Mouse (Mus musculus): ENCODE data around the gene Bcar3. TPM values are rescaled to one million over a fixed set of nuclear protein-coding genes. Genes with fewer than 3 reads are reported as not detected.

The Bcar3 gene
- total and polyA plus RNA-seq, 3 experiments: 47.4 to 61.2 (median 52.0) TPM

GRCm38 (mm10) chr3:122293223-122293953 lies 548 bp upstream of the Bcar3 start:
- H3K79me2 ChIP-seq (replicated peaks; ENCODE audit: control insufficient read depth, extremely low read depth, insufficient read depth, poor library complexity, severe bottlenecking): no peaks in the 10 kb centered on the region
- H3K4me1 ChIP-seq (ENCODE audit: control insufficient read depth in 1 of 2, insufficient read depth in 2 of 2): peaks cover 4 to 28% of the 10 kb centered on the region in 2 experiments; a peak in 2 of 4 replicates
- in situ Hi-C loops (cut with MboI; ENCODE audit: low pct_ligation_motif_present, low pct_unique_long_range_greater_than_20kb, low sequenced_read_pairs) (loop anchor here (25.0 kb wide), 1 partner anchor 619 kb away; the partner anchor contains the start of genes 1810037I17Rik and Gm10959), dilution Hi-C loops (cut with MboI; ENCODE audit: extremely low pct_ligation_motif_present, extremely low pct_unique_long_range_greater_than_20kb, low sequenced_read_pairs) (no loop called here)
- no peaks in the 10 kb centered on the region for H3K9me3 ChIP-seq (replicated peaks; ENCODE audit: low read length)
- no peaks in the 10 kb centered on the region for H3K27me3 ChIP-seq (replicated peaks)
- peak overlapping the region; percentile 64 for H3K27ac ChIP-seq (ENCODE audit: insufficient read depth, low read depth)
- DNase-seq (ENCODE audit: extremely low read depth): no peak
- H3K36me3 ChIP-seq (replicated peaks in 1 of 2; ENCODE audit: control insufficient read depth in 1 of 2, insufficient read depth in 1 of 2, low read length in 1 of 2): no peaks in the 10 kb centered on the region
- peak overlapping the region; percentile 1; the same call in 1 of the 2 replicates for H3K4me2 ChIP-seq (ENCODE audit: insufficient read depth, low read depth, poor library complexity, severe bottlenecking)
- peak; percentile 37; the same call in 1 of the 2 replicates for TF ChIP-seq POLR2A (IDR thresholded peaks at IDR 0.05; ENCODE audit: low read depth, low read length)
- TF ChIP-seq NRF1 (IDR thresholded peaks at IDR 0.05; ENCODE audit: low read depth, low read length): 0 out of 2 replicates have a peak, but pooled peaks have one; percentile 25
- TF ChIP-seq CHD2 (IDR thresholded peaks at IDR 0.05; ENCODE audit: low read length): no peak
- TF ChIP-seq UBTF (IDR thresholded peaks at IDR 0.05; ENCODE audit: low read depth, low read length): peak; percentile 93
- peak; percentile 36; the same call in 1 of the 2 replicates for TF ChIP-seq TCF12 (IDR thresholded peaks at IDR 0.05; ENCODE audit: low read depth, low read length)
- H3K9ac ChIP-seq (ENCODE audit: insufficient read depth, low read depth): peak overlapping the region; percentile 85
- H3K4me3 ChIP-seq (replicated peaks in 1 of 3; ENCODE audit: low read depth in 2 of 3, low read length in 2 of 3, poor library complexity in 1 of 3): peak overlapping the region; percentile 78 to 87 (median 87)

- H3K79me2 ChIP-seq (replicated peaks; ENCODE audit: control insufficient read depth, extremely low read depth, insufficient read depth, poor library complexity, severe bottlenecking): no peaks in the 10 kb centered on the region
- peaks cover 4 to 34% of the 10 kb centered on the region in 2 experiments; a peak in 2 of 4 replicates for H3K4me1 ChIP-seq (ENCODE audit: control insufficient read depth in 1 of 2, insufficient read depth in 2 of 2)
- peak; percentile 91 for DNase-seq (ENCODE audit: extremely low read depth)
- H3K4me3 ChIP-seq (replicated peaks in 1 of 3; ENCODE audit: low read depth in 2 of 3, low read length in 2 of 3, poor library complexity in 1 of 3): no peak overlapping the region
- peak; percentile 64; the same call in 1 of the 2 replicates for TF ChIP-seq SIN3A (IDR thresholded peaks at IDR 0.05; ENCODE audit: low read length)
- TF ChIP-seq UBTF (IDR thresholded peaks at IDR 0.05; ENCODE audit: low read depth, low read length): no peak
- peak; percentile 77 for TF ChIP-seq ZC3H11A (IDR thresholded peaks at IDR 0.05; ENCODE audit: low read depth, low read length)
- 0 out of 2 replicates have a peak, but pooled peaks have one; percentile 17 for TF ChIP-seq ETS1 (conservative IDR thresholded peaks at IDR 0.05; ENCODE audit: low read depth, low read length)
- TF ChIP-seq MXI1 (IDR thresholded peaks at IDR 0.05; ENCODE audit: low read depth, low read length): no peak
- TF ChIP-seq JUND (conservative IDR thresholded peaks at IDR 0.05; ENCODE audit: low read depth, low read length): peak; percentile 46; the same call in 1 of the 2 replicates
- TF ChIP-seq TCF12 (IDR thresholded peaks at IDR 0.05; ENCODE audit: low read depth, low read length): peak; percentile 56; the same call in 1 of the 2 replicates
- TF ChIP-seq MEF2A (IDR thresholded peaks at IDR 0.05; ENCODE audit: borderline replicate concordance, low read depth, low read length): no peak; the same call in 1 of the 2 replicates
- peak; percentile 94 for TF ChIP-seq SMC3 (IDR thresholded peaks at IDR 0.05; ENCODE audit: low read depth, low read length)
- peak; percentile 55 to 99 for TF ChIP-seq CTCF (conservative IDR thresholded peaks at IDR 0.05 in 1 of 2, IDR thresholded peaks at IDR 0.05 in 1 of 2; ENCODE audit: low read depth in 2 of 2, low read length in 2 of 2)
- TF ChIP-seq CHD2 (IDR thresholded peaks at IDR 0.05; ENCODE audit: low read length): peak; percentile 21; the same call in 1 of the 2 replicates
- TF ChIP-seq JUN (IDR thresholded peaks at IDR 0.05; ENCODE audit: insufficient read depth, low read depth, low read length): no peak
- peak; percentile 99 for TF ChIP-seq RAD21 (IDR thresholded peaks at IDR 0.05; ENCODE audit: low read depth, low read length)
- no peak for TF ChIP-seq USF2 (conservative IDR thresholded peaks at IDR 0.05; ENCODE audit: low read depth, low read length)
- TF ChIP-seq GABPA (IDR thresholded peaks at IDR 0.05; ENCODE audit: insufficient replicate concordance, low read depth, low read length): peak; percentile 23; the same call in 1 of the 2 replicates
- peak; percentile 11; the same call in 1 of the 2 replicates for TF ChIP-seq ZNF384 (IDR thresholded peaks at IDR 0.05; ENCODE audit: low read depth, low read length)
- TF ChIP-seq ELF1 (IDR thresholded peaks at IDR 0.05; ENCODE audit: low read depth, low read length): 0 out of 2 replicates have a peak, but pooled peaks have one; percentile 16
- TF ChIP-seq MAZ (IDR thresholded peaks at IDR 0.05; ENCODE audit: low read depth, low read length): peak; percentile 70
- TF ChIP-seq MAFK (IDR thresholded peaks at IDR 0.05; ENCODE audit: insufficient replicate concordance, low read length): peak; percentile 97
- TF ChIP-seq NELFE (IDR thresholded peaks at IDR 0.05; ENCODE audit: low read depth, low read length): peak; percentile 59; the same call in 1 of the 2 replicates
- peak; percentile 38; the same call in 1 of the 2 replicates for TF ChIP-seq MYC (IDR thresholded peaks at IDR 0.05; ENCODE audit: low read depth, low read length)
- TF ChIP-seq IRF4 (IDR thresholded peaks at IDR 0.05; ENCODE audit: low read depth, low read length): peak; percentile 74
- TF ChIP-seq BHLHE40 (IDR thresholded peaks at IDR 0.05; ENCODE audit: low read depth, low read length): 0 out of 2 replicates have a peak, but pooled peaks have one; percentile 13
- dilution Hi-C loops (cut with MboI; ENCODE audit: extremely low pct_ligation_motif_present, extremely low pct_unique_long_range_greater_than_20kb, low sequenced_read_pairs) (no loop called here), in situ Hi-C loops (cut with MboI; ENCODE audit: low pct_ligation_motif_present, low pct_unique_long_range_greater_than_20kb, low sequenced_read_pairs) (loop anchor here (5.0 to 25.0 kb wide), 2 partner anchors 347 to 617 kb away; partner anchors contain the start of genes 1810037I17Rik and Gm10959)
- H3K36me3 ChIP-seq (replicated peaks in 1 of 2; ENCODE audit: control insufficient read depth in 1 of 2, insufficient read depth in 1 of 2, low read length in 1 of 2): no peaks in the 10 kb centered on the region
- H3K4me2 ChIP-seq (ENCODE audit: insufficient read depth, low read depth, poor library complexity, severe bottlenecking): peak overlapping the region; percentile 46
- no peak overlapping the region for H3K27ac ChIP-seq (ENCODE audit: insufficient read depth, low read depth)
- no peaks in the 10 kb centered on the region for H3K27me3 ChIP-seq (replicated peaks)
- no peaks in the 10 kb centered on the region for H3K9me3 ChIP-seq (replicated peaks; ENCODE audit: low read length)
- H3K9ac ChIP-seq (ENCODE audit: insufficient read depth, low read depth): no peak overlapping the region
Observed at GRCm38 (mm10) chr3:122295511-122295910, 1.6 kb downstream of the Bcar3 start.
